8 mouse cellular contexts compared by ENCODE assay signal in genomic region chr15:84231721-84232561, GRCm38 (mm10). TPM values are rescaled to one million over a fixed set of nuclear protein-coding genes. Genes with fewer than 3 reads are reported as not detected.
DNase-seq lines count a peak whose midpoint lies in the region; ATAC-seq and TF ChIP-seq lines count a peak whose summit lies in the region.

Gene Parvb (plus strand): TSS chr15:84232043.

- peaks cover 15% of the 10 kb centered on the region for H3K4me1 ChIP-seq in hindbrain, embryonic 11.5 days (replicated peaks; ENCODE audit: control insufficient read depth, insufficient read depth, low read length)
- H3K4me1 ChIP-seq in lung, postnatal 0 days (ENCODE audit: insufficient read depth, low read depth, low read length) = 0 out of 2 replicates have a peak, but pooled peaks cover 5% of the 10 kb centered on the region

- H3K36me3 ChIP-seq in hindbrain, embryonic 11.5 days (ENCODE audit: control insufficient read depth, insufficient read depth, low read length) = no peaks in the 10 kb centered on the region
- no peaks in the 10 kb centered on the region for H3K36me3 ChIP-seq in lung, postnatal 0 days (ENCODE audit: insufficient read depth, low read length)

- peak within 1 kb of the TSS; percentile 93 for H3K4me2 ChIP-seq in hindbrain, embryonic 11.5 days (replicated peaks; ENCODE audit: low read depth, low read length)
- H3K4me2 ChIP-seq in lung, postnatal 0 days (replicated peaks; ENCODE audit: low read depth, low read length) = peak within 1 kb of the TSS; percentile 87

- peak; percentile 17; the same call in 1 of the 2 replicates for TF ChIP-seq CTCF in lung, postnatal 0 days (IDR thresholded peaks at IDR 0.05)

- peaks cover 2% of the 10 kb centered on the region; the same call in 1 of the 2 replicates for H3K27me3 ChIP-seq in hindbrain, embryonic 11.5 days (ENCODE audit: control insufficient read depth, insufficient read depth, low read length)
- no peaks in the 10 kb centered on the region for H3K27me3 ChIP-seq in lung, postnatal 0 days (replicated peaks; ENCODE audit: insufficient read depth, low read length)

- ATAC-seq in hindbrain, embryonic 11.5 days (ENCODE audit: low FRiP score) = peak; percentile 66
- ATAC-seq in lung, postnatal 0 days = peak; percentile 58

- H3K27ac ChIP-seq in hindbrain, embryonic 11.5 days (ENCODE audit: low read depth, low read length) = peak within 1 kb of the TSS; percentile 64
- peak within 1 kb of the TSS; percentile 79 for H3K27ac ChIP-seq in lung, postnatal 0 days (ENCODE audit: low read length)

- TF ChIP-seq EP300 in lung, postnatal 0 days (IDR thresholded peaks at IDR 0.05) = no peak

- H3K4me3 ChIP-seq in hindbrain, embryonic 11.5 days (ENCODE audit: low read depth, low read length) = peak within 1 kb of the TSS; percentile 46
- peak within 1 kb of the TSS; percentile 61 for H3K4me3 ChIP-seq in lung, postnatal 0 days (ENCODE audit: low read depth, low read length)

- peak within 1 kb of the TSS; percentile 65 for H3K9ac ChIP-seq in hindbrain, embryonic 11.5 days (ENCODE audit: low read depth, low read length)
- peak within 1 kb of the TSS; percentile 45; the same call in 1 of the 2 replicates for H3K9ac ChIP-seq in lung, postnatal 0 days (replicated peaks; ENCODE audit: low read depth)

- WGBS in hindbrain, embryonic 11.5 days = under 1% methylated on average over 51 of the region's 53 CpGs
- under 1% methylated on average over 53 of the region's 53 CpGs for WGBS in lung, postnatal 0 days

- H3K9me3 ChIP-seq in hindbrain, embryonic 11.5 days (ENCODE audit: control insufficient read depth, low read length) = no peaks in the 10 kb centered on the region
- H3K9me3 ChIP-seq in lung, postnatal 0 days (ENCODE audit: low read length) = no peaks in the 10 kb centered on the region

- DNase-seq in adrenal gland, adult (ENCODE audit: inconsistent age in 2 of 2, low spot score in 1 of 2) = peak; percentile 77 to 91
- DNase-seq in cerebellum, adult 9-11 months = peak; percentile 74
- peak; percentile 44 to 57 for DNase-seq in frontal cortex, postnatal 10 days (ENCODE audit: low spot score in 2 of 2)
- peak; percentile 68 for DNase-seq in hindbrain, embryonic 11.5 days (ENCODE audit: low spot score)
- peak; percentile 57 to 60 for DNase-seq in layer of hippocampus, postnatal 14 days (ENCODE audit: low spot score in 2 of 2)
- DNase-seq in lung, postnatal 0 days (ENCODE audit: low spot score) = peak; percentile 52
- DNase-seq in right cerebral cortex, postnatal 10 days (ENCODE audit: low spot score in 2 of 2) = peak; percentile 60 to 71
- DNase-seq in thymus, adult 18-20 months = no peak

RNA-seq across cellular contexts. Expression of gene Parvb, which starts in this region (rescaled TPM):
- polyA plus RNA-seq in hindbrain, embryonic 11.5 days (2014; fragmentation: Nextera tagmentation; extraction: Ambion mirVana) = 9.4 and 9.5 TPM in 2 replicates
- total RNA-seq in layer of hippocampus, postnatal 14 days (2021) = 10 to 100 TPM; 56.7 to 57.8 TPM
- polyA plus RNA-seq in lung, postnatal 0 days (2015; fragmentation: Nextera tagmentation; extraction: Ambion mirVana) = 7.9 and 8.5 TPM in 2 replicates

Comparison
In these comparisons a context has a peak if more than half of its experiments do, and no peak if none do; other contexts are left out.
1. DNase-seq: peak in adrenal gland, adult (2 of 2), cerebellum, adult 9-11 months (single experiment), frontal cortex, postnatal 10 days (2 of 2), hindbrain, embryonic 11.5 days (single experiment), layer of hippocampus, postnatal 14 days (2 of 2), lung, postnatal 0 days (single experiment) and right cerebral cortex, postnatal 10 days (2 of 2); none in thymus, adult 18-20 months (0 of 2).